Mouse (Mus musculus): ENCODE results near the gene Hmcn1. TPM values are rescaled to one million over a fixed set of nuclear protein-coding genes. Genes with fewer than 3 reads are reported as not detected.

The Hmcn1 gene
- polyA plus RNA-seq, 1 experiment from 2014 or later = 3.4 TPM

DNA sequence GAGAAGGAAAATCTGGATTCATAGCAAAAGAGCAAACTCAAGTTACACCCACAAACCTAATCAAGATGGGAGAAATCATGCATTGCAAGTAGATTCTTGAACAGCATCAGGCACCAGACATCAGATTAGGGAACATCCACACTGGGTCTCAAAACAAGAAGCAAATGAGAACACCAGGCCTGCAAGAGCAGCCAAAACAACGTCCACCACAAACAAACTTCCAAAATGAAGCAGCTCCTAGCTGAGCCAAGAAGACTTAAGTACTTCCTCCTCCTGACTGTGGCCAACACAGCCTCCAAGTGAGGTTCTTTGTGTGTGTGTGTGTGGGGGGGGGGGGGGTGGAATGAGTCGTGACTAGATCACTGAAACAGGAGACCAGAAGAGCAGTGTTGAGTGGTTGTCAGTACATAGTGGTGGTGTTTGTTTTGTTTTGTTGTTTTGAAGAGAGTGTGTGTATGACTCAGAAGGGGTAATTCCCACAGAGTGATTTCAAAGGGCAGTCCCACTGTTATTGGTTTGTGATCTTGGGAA lies 232.4 kb downstream of the Hmcn1 start:
- no peak overlapping the region for H3K9ac ChIP-seq
- no peaks in the 10 kb centered on the region for H3K4me1 ChIP-seq (replicated peaks)
- 43% methylated on average over 2 of the region's 2 CpGs for WGBS

DNA sequence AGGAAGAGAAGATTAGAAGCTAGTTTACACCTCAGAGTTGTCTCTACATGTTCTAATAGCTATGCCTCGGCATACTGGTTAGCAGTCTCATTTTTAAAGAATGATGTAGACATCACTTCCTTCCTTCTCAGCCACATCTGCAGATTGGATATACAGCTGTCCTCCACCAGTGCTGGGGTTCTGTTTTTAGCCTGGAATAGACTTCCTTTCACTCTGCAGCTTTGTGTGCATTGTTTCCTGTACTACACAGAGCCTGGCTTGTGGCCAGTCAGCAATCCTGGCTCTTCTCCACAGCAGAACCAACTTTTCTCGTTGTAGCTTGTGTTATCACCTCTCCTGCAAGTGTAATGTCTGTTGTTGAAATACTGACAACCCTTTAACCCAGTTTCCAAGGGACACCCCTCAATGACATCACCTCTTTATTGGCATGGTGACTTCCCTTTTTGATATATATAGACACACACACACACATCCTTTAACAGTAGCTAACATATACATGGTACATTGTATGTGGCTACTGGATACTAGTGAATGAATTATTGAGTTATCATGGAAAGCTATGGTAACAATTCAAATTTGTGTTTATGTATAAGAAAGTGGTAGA lies 233.7 kb downstream of the Hmcn1 start:
- H3K4me1 ChIP-seq (replicated peaks) = no peaks in the 10 kb centered on the region
- H3K9me3 ChIP-seq = no peaks in the 10 kb centered on the region
- no peak overlapping the region for H3K9ac ChIP-seq
- H3K4me3 ChIP-seq (replicated peaks) = no peak overlapping the region
- 26% methylated on average over 2 of the region's 2 CpGs for WGBS
- no peaks in the 10 kb centered on the region for H3K27me3 ChIP-seq (replicated peaks)
- no peak overlapping the region for H3K27ac ChIP-seq
- H3K36me3 ChIP-seq = no peaks in the 10 kb centered on the region
- peak; percentile 49; the same call in 1 of the 2 replicates for ATAC-seq
- H3K4me2 ChIP-seq (replicated peaks) = no peak overlapping the region

More for the DNA sequence above, 232.4 kb downstream of the Hmcn1 start:
- Histone ChIP-seq H3K4me2 (replicated peaks) (no peak overlapping the region), H3K4me3 (replicated peaks) (no peak overlapping the region), H3K27ac (no peak overlapping the region), H3K27me3 (replicated peaks) (no peaks in the 10 kb centered on the region), H3K36me3 (no peaks in the 10 kb centered on the region), H3K9me3 (no peaks in the 10 kb centered on the region)
- no peak for ATAC-seq

DNA sequence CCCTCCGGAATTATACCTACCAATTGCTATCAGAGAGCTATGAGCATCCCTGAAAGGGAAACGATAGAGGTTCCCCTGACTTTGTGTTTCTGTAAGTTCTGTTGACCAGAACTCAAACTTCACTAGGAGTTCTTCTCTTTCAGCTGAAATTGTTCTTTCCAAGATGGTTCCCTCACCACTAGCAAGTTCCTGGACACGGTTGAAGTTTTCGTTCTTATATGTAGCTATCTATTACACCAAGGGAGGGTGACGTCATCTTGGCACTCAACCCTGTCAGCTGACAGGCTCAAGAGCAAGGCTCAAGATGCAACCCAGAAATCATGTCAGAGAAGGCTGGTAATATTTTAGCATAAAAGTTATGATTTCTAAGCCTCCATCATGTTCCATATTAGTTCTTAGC lies 239.3 kb downstream of the Hmcn1 start:
- no peak overlapping the region for H3K9ac ChIP-seq
- H3K9me3 ChIP-seq = no peaks in the 10 kb centered on the region
- H3K4me1 ChIP-seq (replicated peaks) = no peaks in the 10 kb centered on the region
- H3K36me3 ChIP-seq = no peaks in the 10 kb centered on the region
- H3K4me2 ChIP-seq (replicated peaks) = no peak overlapping the region
- H3K27me3 ChIP-seq (replicated peaks) = no peaks in the 10 kb centered on the region
- WGBS = 87% methylated on average over 5 of the region's 5 CpGs
- no peak for ATAC-seq
- H3K27ac ChIP-seq = no peak overlapping the region
- H3K4me3 ChIP-seq (replicated peaks) = no peak overlapping the region

DNA sequence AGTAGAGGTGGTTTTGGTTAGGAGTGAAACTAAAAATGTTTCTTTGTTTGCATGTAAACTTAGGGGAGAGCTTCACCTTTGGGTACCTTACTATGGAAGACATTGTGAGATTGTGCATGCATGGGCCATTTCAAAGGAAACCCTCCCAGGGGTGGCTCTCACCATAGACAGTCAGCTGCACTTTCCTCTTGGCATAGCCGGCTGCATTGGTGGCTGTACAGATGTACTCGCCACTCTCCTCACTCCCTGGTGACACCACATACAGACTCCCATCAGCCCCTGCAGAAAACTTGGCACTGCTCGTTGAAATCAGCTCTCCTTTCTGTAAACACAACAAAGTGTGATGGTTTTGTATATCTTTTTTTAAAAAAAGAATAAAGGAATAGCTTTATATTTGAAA lies 244.5 kb downstream of the Hmcn1 start:
- Histone ChIP-seq H3K9ac (no peak overlapping the region), H3K4me3 (replicated peaks) (no peak overlapping the region), H3K4me2 (replicated peaks) (no peak overlapping the region), H3K36me3 (no peaks in the 10 kb centered on the region), H3K4me1 (replicated peaks) (no peaks in the 10 kb centered on the region), H3K27ac (no peak overlapping the region), H3K9me3 (no peaks in the 10 kb centered on the region), H3K27me3 (replicated peaks) (no peaks in the 10 kb centered on the region)
- WGBS = 70% methylated on average over 3 of the region's 3 CpGs
- no peak for ATAC-seq

GRCm38 (mm10) chr1:150747771-150748170 lies 245.5 kb downstream of the Hmcn1 start:
- no peak for ATAC-seq
- H3K9ac ChIP-seq = no peak overlapping the region
- 79% methylated on average over 4 of the region's 4 CpGs for WGBS
- H3K9me3 ChIP-seq = no peaks in the 10 kb centered on the region
- H3K27me3 ChIP-seq (replicated peaks) = no peaks in the 10 kb centered on the region
- H3K27ac ChIP-seq = no peak overlapping the region
- H3K4me2 ChIP-seq (replicated peaks) = no peak overlapping the region
- no peaks in the 10 kb centered on the region for H3K36me3 ChIP-seq
- H3K4me1 ChIP-seq (replicated peaks) = no peaks in the 10 kb centered on the region
- no peak overlapping the region for H3K4me3 ChIP-seq (replicated peaks)

DNA sequence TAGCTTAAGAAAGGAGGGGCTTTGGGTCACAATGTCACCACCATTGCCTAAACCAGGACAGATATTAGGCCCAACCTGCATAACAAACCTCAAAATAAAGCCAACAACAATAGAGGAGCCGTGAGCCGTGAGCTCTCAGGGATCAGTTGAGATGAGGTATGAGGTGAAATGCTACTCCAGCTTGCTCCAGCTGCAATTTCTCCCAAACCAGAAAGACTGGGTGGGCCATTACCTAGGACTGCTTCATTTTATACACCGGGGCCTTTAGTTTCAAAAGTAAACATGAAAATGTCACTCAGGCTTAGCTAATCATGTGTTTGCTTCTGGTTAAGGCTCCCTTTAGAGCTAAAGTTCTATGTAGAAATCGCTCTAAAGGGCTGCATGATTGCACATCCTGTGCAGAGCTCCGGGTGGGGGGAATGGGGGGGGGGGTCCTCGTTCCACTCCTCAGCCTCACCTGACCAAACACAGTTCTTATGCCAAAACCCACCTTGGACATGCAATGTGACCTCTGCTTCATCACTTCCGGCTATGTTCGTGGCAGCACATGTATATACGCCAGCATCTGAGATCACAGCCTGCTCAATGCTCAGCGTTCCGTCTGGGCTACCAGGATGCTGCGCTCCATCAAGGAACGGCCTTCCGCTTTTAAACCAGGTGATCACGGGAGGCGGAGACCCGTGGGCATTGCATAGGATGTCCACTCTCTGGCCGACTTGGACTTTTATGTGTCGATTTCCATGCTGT lies 250.0 kb downstream of the Hmcn1 start:
- Histone ChIP-seq H3K4me3 (replicated peaks) (no peak overlapping the region), H3K9me3 (no peaks in the 10 kb centered on the region), H3K4me1 (replicated peaks) (no peaks in the 10 kb centered on the region), H3K4me2 (replicated peaks) (no peak overlapping the region), H3K36me3 (no peaks in the 10 kb centered on the region), H3K27ac (no peak overlapping the region), H3K27me3 (replicated peaks) (no peaks in the 10 kb centered on the region), H3K9ac (no peak overlapping the region)
- no peak for ATAC-seq
- WGBS = 77% methylated on average over 19 of the region's 19 CpGs

GRCm38 (mm10) chr1:150742376-150743087 lies 250.7 kb downstream of the Hmcn1 start:
- 74% methylated on average over 7 of the region's 7 CpGs for WGBS
- Histone ChIP-seq H3K4me2 (replicated peaks) (no peak overlapping the region), H3K4me3 (replicated peaks) (no peak overlapping the region), H3K9me3 (no peaks in the 10 kb centered on the region), H3K9ac (no peak overlapping the region), H3K36me3 (no peaks in the 10 kb centered on the region), H3K27me3 (replicated peaks) (no peaks in the 10 kb centered on the region), H3K4me1 (replicated peaks) (no peaks in the 10 kb centered on the region), H3K27ac (no peak overlapping the region)
- ATAC-seq = peak; percentile 53; the same call in 1 of the 2 replicates

DNA sequence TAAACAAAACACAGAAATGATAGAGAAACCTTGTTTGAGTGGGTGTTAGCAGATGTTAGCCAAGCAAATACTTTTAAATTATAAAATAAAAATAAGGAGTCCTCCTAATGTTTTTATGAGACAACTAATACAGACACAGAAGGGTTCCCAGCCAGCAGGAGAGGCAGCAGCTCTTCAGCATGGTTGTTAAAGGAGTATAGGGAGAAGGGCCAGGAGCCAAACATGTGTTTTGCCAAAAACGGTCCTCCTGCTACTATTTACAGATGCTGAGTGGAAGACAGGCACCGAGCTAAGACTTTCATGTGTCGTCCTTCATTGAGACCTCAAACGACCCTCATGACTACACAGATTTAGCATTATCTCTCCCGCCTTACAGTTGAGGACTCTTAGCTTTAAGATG lies 281.8 kb downstream of the Hmcn1 start:
- H3K36me3 ChIP-seq = no peaks in the 10 kb centered on the region
- H3K27ac ChIP-seq = no peak overlapping the region
- ATAC-seq = no peak
- no peak overlapping the region for H3K4me3 ChIP-seq (replicated peaks)
- no peaks in the 10 kb centered on the region for H3K4me1 ChIP-seq (replicated peaks)
- H3K9ac ChIP-seq = no peak overlapping the region
- WGBS = 50% methylated on average over 5 of the region's 5 CpGs
- H3K4me2 ChIP-seq (replicated peaks) = no peak overlapping the region
- H3K9me3 ChIP-seq = no peaks in the 10 kb centered on the region
- H3K27me3 ChIP-seq (replicated peaks) = no peaks in the 10 kb centered on the region

DNA sequence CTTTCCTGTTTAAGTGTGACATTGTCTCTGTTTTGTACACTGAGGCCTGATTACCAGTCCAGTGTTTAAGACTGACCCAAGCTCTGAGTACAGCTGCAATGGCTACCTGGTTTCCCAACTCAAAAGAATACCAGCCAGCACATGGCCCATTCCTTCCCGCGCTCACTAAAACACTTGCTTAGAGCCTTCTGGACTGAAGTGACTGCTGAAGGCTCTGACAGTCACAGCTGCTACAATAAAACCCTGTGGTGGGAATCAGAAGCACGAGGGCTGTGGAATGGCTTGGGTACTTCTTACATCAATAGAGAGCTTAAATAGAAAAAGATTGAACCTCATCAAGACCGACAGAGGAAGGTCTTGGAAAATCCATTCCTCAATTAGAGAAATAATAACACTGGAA lies 286.7 kb downstream of the Hmcn1 start:
- no peaks in the 10 kb centered on the region for H3K4me1 ChIP-seq (replicated peaks)
- H3K27ac ChIP-seq = no peak overlapping the region
- no peaks in the 10 kb centered on the region for H3K27me3 ChIP-seq (replicated peaks)
- no peak overlapping the region for H3K9ac ChIP-seq
- no peak overlapping the region for H3K4me3 ChIP-seq (replicated peaks)
- WGBS = 83% methylated on average over 4 of the region's 4 CpGs
- no peak for ATAC-seq
- H3K9me3 ChIP-seq = no peaks in the 10 kb centered on the region
- no peaks in the 10 kb centered on the region for H3K36me3 ChIP-seq
- H3K4me2 ChIP-seq (replicated peaks) = no peak overlapping the region

DNA sequence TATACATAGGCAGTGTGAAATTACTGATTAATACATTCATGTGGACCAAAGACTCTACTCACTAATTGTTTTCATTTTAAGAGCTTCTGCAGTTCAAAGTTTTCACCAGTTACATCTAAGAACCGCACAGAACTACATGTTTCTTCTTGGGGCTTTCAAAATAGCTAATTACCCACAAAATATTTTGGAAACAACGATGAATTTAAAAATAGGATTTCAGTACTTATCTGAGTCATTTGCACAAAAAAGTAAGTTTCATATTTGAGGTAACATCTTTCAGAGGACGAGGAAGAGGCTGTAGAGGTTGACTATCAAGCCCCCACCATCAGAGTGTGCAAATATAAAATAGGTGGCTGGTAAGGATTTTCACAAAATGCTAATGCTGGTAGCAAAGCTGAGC lies 295.5 kb downstream of the Hmcn1 start:
- no peak overlapping the region for H3K4me3 ChIP-seq (replicated peaks)
- no peaks in the 10 kb centered on the region for H3K9me3 ChIP-seq
- 86% methylated on average over 3 of the region's 3 CpGs for WGBS
- H3K4me1 ChIP-seq (replicated peaks) = no peaks in the 10 kb centered on the region
- H3K4me2 ChIP-seq (replicated peaks) = no peak overlapping the region
- no peaks in the 10 kb centered on the region for H3K27me3 ChIP-seq (replicated peaks)
- no peaks in the 10 kb centered on the region for H3K36me3 ChIP-seq
- no peak for ATAC-seq
- no peak overlapping the region for H3K9ac ChIP-seq
- H3K27ac ChIP-seq = no peak overlapping the region

GRCm38 (mm10) chr1:150682044-150682443 lies 311.2 kb downstream of the Hmcn1 start:
- Histone ChIP-seq H3K36me3 (no peaks in the 10 kb centered on the region), H3K9ac (no peak overlapping the region), H3K4me3 (replicated peaks) (no peak overlapping the region), H3K4me2 (replicated peaks) (no peak overlapping the region), H3K27me3 (replicated peaks) (no peaks in the 10 kb centered on the region), H3K9me3 (no peaks in the 10 kb centered on the region), H3K4me1 (replicated peaks) (no peaks in the 10 kb centered on the region), H3K27ac (no peak overlapping the region)
- WGBS = 66% methylated on average over 6 of the region's 6 CpGs
- no peak for ATAC-seq

GRCm38 (mm10) chr1:150681433-150681832 lies 311.8 kb downstream of the Hmcn1 start:
- ATAC-seq = no peak
- Histone ChIP-seq H3K27ac (no peak overlapping the region), H3K4me2 (replicated peaks) (no peak overlapping the region), H3K9me3 (no peaks in the 10 kb centered on the region), H3K27me3 (replicated peaks) (no peaks in the 10 kb centered on the region), H3K9ac (no peak overlapping the region), H3K36me3 (no peaks in the 10 kb centered on the region), H3K4me1 (replicated peaks) (no peaks in the 10 kb centered on the region), H3K4me3 (replicated peaks) (no peak overlapping the region)
- 81% methylated on average over 3 of the region's 3 CpGs for WGBS
